Mouse (Mus musculus) embryonic facial prominence, embryonic 12.5 days (tissue): Measurements from ENCODE around the gene Fam234a. TPM values are rescaled to one million over a fixed set of nuclear protein-coding genes. Genes with fewer than 3 reads are reported as not detected.
"Not testable (repeated sequence)": the region's sequence is repeated elsewhere in the genome, so short reads cannot be mapped to it uniquely, and the experiment has no call there.

Source experiments
- ATAC-seq: fragments of 200-750 bp; cut with Nextera tagmentation; 2 replicates; pipeline ENCODE4 v1.8.0; 2017; ENCODE audit not compliant: insufficient number of reproducible peaks, insufficient read depth, low FRiP score, low TSS enrichment
- H3K27ac ChIP-seq: fragments of 300-500 bp; sonication (generic); 2 replicates; pipeline ENCODE4 v1.5.1; 2016; ENCODE audit warnings: mild to moderate bottlenecking
- H3K27me3 ChIP-seq: fragments of 300-500 bp; sonication (generic); 2 replicates; pipeline ENCODE4 v1.6.1; 2016; ENCODE audit warnings: mild to moderate bottlenecking, moderate library complexity
- H3K36me3 ChIP-seq: fragments of 300-500 bp; sonication (generic); 2 replicates; pipeline ENCODE4 v1.6.1; 2016; ENCODE audit warnings: mild to moderate bottlenecking
- H3K4me1 ChIP-seq: fragments of 300-500 bp; sonication (generic); 2 replicates; pipeline ENCODE4 v1.6.1; 2016
- H3K4me2 ChIP-seq: fragments of 300-500 bp; sonication (generic); replicated peaks from 2 replicates; pipeline ENCODE4 v1.6.1; 2016; ENCODE audit warnings: mild to moderate bottlenecking, moderate library complexity
- H3K4me3 ChIP-seq: fragments of 300-500 bp; sonication (generic); 2 replicates; pipeline ENCODE4 v1.5.1; 2016; ENCODE audit warnings: mild to moderate bottlenecking
- H3K9ac ChIP-seq: fragments of 300-500 bp; sonication (generic); 2 replicates; pipeline ENCODE4 v1.6.1; 2016; ENCODE audit warnings: mild to moderate bottlenecking, moderate library complexity
- H3K9me3 ChIP-seq: fragments of 300-500 bp; sonication (generic); 2 replicates; pipeline ENCODE4 v1.6.1; 2016; ENCODE audit warnings: mild to moderate bottlenecking, moderate library complexity
- WGBS: fragments of 180-500 bp; shearing (Covaris S2); methylation state at CpG from one replicate; pipeline ENCODE4 v1.1.7; 2016; 5-methylcytosine and 5-hydroxymethylcytosine counted together
- polyA plus RNA-seq: library from polyadenylated mRNA; unstranded; fragments of >200 nt; fragmentation: Nextera tagmentation; extraction: Ambion mirVana; gene quantifications from 2 replicates; pipeline ENCODE4 v1.2.1, GENCODE M21; 2016

The Fam234a gene
- polyA plus RNA-seq, 1 experiment from 2014 or later = 37.9 TPM

GRCm38 (mm10) chr17:26198892-26199291, 45.1 kb downstream of the Fam234a start, which contains the start of gene Pdia2:
TSS of gene Pdia2 (minus strand) at chr17:26199087.
- Histone ChIP-seq H3K4me2 (no peak within 1 kb of the TSS), H3K36me3 (peaks cover 47% of the 10 kb centered on the region), H3K27ac (no peak within 1 kb of the TSS), H3K9me3 (no peaks in the 10 kb centered on the region), H3K27me3 (peaks cover 54% of the 10 kb centered on the region), H3K9ac (no peak within 1 kb of the TSS), H3K4me3 (no peak within 1 kb of the TSS), H3K4me1 (peaks cover 20% of the 10 kb centered on the region)
- WGBS = 79% methylated on average over 4 of the region's 4 CpGs
- ATAC-seq = no peak

DNA sequence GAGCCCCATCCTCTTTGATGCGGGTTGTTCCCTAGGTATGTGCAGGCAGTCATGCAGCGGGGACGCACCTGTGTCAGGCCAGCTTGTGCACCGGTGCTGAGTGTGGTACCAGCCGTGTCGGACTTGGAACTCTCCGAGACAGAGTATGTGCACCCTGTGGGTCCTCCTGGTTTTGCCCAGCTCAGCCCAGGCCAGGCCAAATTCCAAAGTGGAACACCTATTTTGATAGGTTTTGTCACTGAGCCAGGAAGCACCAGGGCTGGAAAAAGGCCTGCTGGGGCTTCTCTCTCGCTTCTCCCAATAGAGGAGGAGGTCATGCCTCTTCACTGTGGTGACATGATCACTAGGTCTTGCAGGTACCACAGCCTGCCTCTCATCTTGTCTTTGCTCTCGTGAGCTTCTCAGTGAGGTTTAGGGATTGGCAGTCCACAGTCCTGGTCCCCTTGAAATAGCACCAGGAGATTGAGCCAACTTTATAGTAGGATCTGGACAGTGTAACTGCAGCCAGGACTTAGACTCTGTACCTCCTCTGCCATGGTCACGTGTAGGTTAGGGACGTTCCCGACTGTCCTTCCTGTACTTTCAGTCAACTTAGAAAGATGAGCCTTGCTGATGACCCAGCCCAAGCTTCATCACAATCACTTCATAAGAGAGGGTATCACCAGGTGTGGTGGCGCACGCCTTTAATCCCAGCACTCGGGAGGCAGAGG, 51.4 kb downstream of the Fam234a start:
- no peak overlapping the region for H3K27ac ChIP-seq
- H3K27me3 ChIP-seq = no peaks in the 10 kb centered on the region
- H3K9ac ChIP-seq = no peak overlapping the region
- no peaks in the 10 kb centered on the region for H3K9me3 ChIP-seq
- WGBS = 96% methylated on average over 15 of the region's 15 CpGs
- peaks cover 96% of the 10 kb centered on the region for H3K36me3 ChIP-seq
- ATAC-seq = no peak
- no peak overlapping the region for H3K4me3 ChIP-seq
- H3K4me2 ChIP-seq = no peak overlapping the region
- H3K4me1 ChIP-seq = no peaks in the 10 kb centered on the region

GRCm38 (mm10) chr17:26191486-26191885, 52.6 kb downstream of the Fam234a start:
- H3K4me2 ChIP-seq, H3K4me3 ChIP-seq, ATAC-seq, H3K4me1 ChIP-seq, H3K27me3 ChIP-seq, H3K9ac ChIP-seq, H3K27ac ChIP-seq, H3K9me3 ChIP-seq: not testable (repeated sequence)
- peaks cover 94% of the 10 kb centered on the region for H3K36me3 ChIP-seq
- 90% methylated on average over 7 of the region's 7 CpGs for whole genome bisulfite sequencing

DNA sequence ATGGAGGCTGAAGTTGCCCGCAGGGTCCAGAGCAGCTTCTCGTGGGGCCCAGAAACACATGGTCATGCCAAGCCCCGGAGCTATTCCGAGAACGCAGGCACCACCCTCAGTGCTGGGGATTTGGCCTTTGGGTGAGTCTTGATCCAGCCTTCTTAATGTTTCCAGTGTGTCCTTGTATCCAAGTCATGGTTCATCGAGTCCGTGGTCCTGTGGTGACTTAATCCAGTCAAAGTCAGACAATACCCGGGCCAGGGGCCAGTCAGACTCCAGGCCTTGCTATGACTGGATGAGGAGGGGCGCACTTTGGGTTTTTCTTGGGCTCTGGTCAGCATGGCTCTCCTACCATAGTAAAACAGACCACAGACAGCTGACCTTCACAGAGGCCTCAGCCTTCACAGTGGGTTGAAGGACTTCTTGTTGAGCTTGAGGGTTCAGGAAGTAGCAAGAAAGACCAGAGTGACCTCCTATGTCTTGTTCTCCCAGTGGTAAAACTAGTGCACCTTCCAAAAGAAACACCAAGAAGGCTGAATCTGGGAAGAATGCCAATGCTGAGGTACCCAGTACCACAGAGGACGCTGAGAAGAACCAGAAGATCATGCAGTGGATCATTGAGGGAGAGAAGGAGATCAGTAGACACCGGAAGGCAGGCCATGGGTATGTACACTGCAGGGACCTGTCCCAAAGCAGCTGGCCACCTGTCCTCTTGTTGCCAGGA, 55.8 kb downstream of the Fam234a start:
- ATAC-seq = no peak
- Histone ChIP-seq H3K27me3 (no peaks in the 10 kb centered on the region), H3K9me3 (no peaks in the 10 kb centered on the region), H3K27ac (no peak overlapping the region), H3K9ac (no peak overlapping the region), H3K4me3 (no peak overlapping the region), H3K4me2 (no peak overlapping the region), H3K4me1 (no peaks in the 10 kb centered on the region), H3K36me3 (peaks cover 86% of the 10 kb centered on the region)
- 96% methylated on average over 11 of the region's 11 CpGs for WGBS

DNA sequence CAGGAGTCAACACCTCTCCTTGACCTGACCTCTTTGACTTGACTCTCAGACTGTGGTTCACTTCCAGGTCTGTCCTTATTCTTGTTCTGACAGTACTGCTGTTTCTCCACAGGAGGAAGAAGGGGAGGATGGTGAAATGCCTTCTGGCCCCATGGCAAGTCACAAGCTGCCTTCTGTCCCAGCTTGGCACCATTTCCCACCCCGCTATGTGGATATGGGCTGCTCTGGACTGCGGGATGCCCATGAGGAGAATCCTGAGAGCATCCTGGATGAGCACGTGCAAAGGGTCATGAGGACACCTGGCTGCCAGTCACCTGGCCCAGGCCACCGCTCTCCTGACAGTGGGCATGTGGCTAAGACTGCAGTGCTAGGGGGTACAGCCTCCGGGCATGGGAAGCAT, 56.5 kb downstream of the Fam234a start:
- Histone ChIP-seq H3K4me3 (no peak overlapping the region), H3K9me3 (no peaks in the 10 kb centered on the region), H3K4me2 (no peak overlapping the region), H3K27ac (no peak overlapping the region), H3K36me3 (peaks cover 86% of the 10 kb centered on the region), H3K27me3 (no peaks in the 10 kb centered on the region), H3K4me1 (no peaks in the 10 kb centered on the region), H3K9ac (no peak overlapping the region)
- WGBS = 96% methylated on average over 5 of the region's 5 CpGs
- ATAC-seq = no peak

GRCm38 (mm10) chr17:26181179-26181578, 62.9 kb downstream of the Fam234a start:
- WGBS = 95% methylated on average over 3 of the region's 3 CpGs
- H3K4me1 ChIP-seq = no peaks in the 10 kb centered on the region

DNA sequence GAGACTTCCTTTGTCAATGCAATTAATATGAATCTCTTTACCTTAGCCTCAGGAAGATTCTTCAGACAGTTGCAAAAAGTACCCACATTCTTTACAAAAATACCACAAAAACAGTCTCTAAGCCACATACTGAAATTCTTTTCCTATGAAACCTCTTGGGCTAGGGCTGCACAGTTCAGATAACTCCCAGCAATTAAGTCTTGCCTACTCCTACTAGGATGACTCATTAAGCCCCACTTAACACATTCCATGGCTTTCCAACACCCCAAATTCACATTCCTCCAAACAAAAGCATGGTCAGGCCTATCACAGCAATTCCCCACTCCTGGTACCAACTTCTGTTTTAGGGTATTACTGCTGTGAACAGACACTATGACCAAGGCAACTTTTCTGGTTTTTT, 65.4 kb downstream of the Fam234a start:
- ATAC-seq = no peak
- Histone ChIP-seq H3K4me3 (no peak overlapping the region), H3K4me1 (no peaks in the 10 kb centered on the region), H3K27me3 (no peaks in the 10 kb centered on the region), H3K4me2 (no peak overlapping the region), H3K9me3 (no peaks in the 10 kb centered on the region), H3K27ac (no peak overlapping the region), H3K36me3 (peaks cover 46% of the 10 kb centered on the region), H3K9ac (no peak overlapping the region)

More at GRCm38 (mm10) chr17:26181179-26181578, 62.9 kb downstream of the Fam234a start:
- Histone ChIP-seq H3K36me3 (peaks cover 49% of the 10 kb centered on the region), H3K4me2 (no peak overlapping the region), H3K27ac (no peak overlapping the region), H3K9ac (no peak overlapping the region), H3K27me3 (no peaks in the 10 kb centered on the region), H3K9me3 (no peaks in the 10 kb centered on the region), H3K4me3 (no peak overlapping the region)
- ATAC-seq = no peak

GRCm38 (mm10) chr17:26175248-26175647, 68.8 kb downstream of the Fam234a start:
- peaks cover 35% of the 10 kb centered on the region for H3K36me3 ChIP-seq
- H3K9ac ChIP-seq, H3K27me3 ChIP-seq, H3K4me2 ChIP-seq, H3K4me3 ChIP-seq, ATAC-seq, H3K9me3 ChIP-seq, H3K4me1 ChIP-seq, H3K27ac ChIP-seq: not testable (repeated sequence)
- 90% methylated on average over 2 of the region's 2 CpGs for WGBS

- Histone ChIP-seq H3K4me1 (peaks cover 11% of the 10 kb centered on the region), H3K27ac (no peak overlapping the region), H3K9ac (no peak overlapping the region), H3K9me3 (no peaks in the 10 kb centered on the region), H3K27me3 (no peaks in the 10 kb centered on the region), H3K4me2 (no peak overlapping the region), H3K36me3 (no peaks in the 10 kb centered on the region), H3K4me3 (no peak overlapping the region)
- no peak for ATAC-seq
- 93% methylated on average over 2 of the region's 2 CpGs for WGBS
Observed at GRCm38 (mm10) chr17:26168039-26168438, 76.0 kb downstream of the Fam234a start.

GRCm38 (mm10) chr17:26162736-26163135, 81.3 kb downstream of the Fam234a start:
- Histone ChIP-seq H3K4me1 (peaks cover 11% of the 10 kb centered on the region), H3K36me3 (no peaks in the 10 kb centered on the region; the same call in 1 of the 2 replicates), H3K27ac (no peak overlapping the region), H3K27me3 (no peaks in the 10 kb centered on the region), H3K9me3 (no peaks in the 10 kb centered on the region), H3K9ac (no peak overlapping the region), H3K4me2 (no peak overlapping the region), H3K4me3 (no peak overlapping the region)
- WGBS = 97% methylated on average over 1 of the region's 1 CpGs
- ATAC-seq = no peak
